Mouse (Mus musculus) ovary, adult 2 months (tissue): ENCODE results near the gene Dppa1. TPM values are rescaled to one million over a fixed set of nuclear protein-coding genes. Genes with fewer than 3 reads are reported as not detected.

Experiments used
- polyA plus RNA-seq: library from polyadenylated mRNA; depleted of rRNA; stranded (reverse); fragments of >200 nt; gene quantifications from 2 replicates; pipeline ENCODE4 v1.2.3, GENCODE M21; 2012; rRNA removed

Gene Dppa1
- not detected in 2 replicates for polyA plus RNA-seq

DNA sequence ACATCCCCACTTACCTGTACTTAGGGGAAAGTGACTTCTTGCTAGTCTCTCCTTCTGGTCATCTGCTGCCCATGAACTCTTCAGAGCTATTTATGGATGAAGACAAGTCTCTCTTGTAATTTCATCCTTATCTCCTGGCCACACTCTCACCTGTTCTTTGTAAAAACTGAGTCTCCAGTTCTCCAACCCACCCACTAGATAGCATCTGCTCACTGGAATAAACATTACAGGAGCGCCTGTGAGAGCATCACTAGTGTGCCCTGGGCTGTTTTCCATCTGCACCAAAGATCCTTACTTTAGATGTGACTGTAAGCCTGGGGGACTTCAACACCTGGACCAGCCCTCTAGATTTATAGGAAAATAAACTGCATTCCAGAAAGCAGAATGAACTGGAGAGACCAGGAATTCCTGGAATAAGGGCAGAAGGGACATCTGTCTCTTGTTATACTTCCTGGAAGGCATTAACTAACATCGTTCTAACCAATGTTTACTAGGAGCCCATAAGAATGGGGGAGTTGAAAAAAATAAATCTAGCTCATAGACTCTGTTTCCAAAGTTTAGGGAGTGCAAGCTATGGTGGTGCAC lies at the start of gene Dppa1:
Gene Dppa1, minus strand, starts transcription at position 51 of the 585 bp plus-strand sequence.

DNA sequence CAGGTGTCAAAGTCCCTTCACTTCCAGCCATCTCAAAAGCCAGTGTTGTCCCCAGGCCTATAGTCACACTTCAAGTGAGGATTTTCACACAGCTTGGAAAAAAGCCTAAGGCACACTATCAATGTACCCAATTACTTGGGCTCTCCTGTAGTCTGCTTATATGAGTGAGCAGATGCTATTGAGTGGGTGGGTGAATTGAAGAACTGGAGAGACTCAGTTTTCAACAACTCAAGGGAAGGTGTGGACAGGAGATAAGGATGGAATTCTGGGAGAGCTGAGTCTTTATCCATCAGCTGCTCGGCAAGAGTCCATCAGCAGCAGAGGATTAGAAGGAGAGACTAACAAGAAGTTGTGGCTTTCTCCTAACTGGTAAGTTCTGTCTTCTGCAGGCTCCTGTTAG lies 57.7 kb downstream of the Dppa1 start, which contains the start of gene BC053393:
Gene BC053393, plus strand, starts transcription at position 210 of the 400 bp plus-strand sequence.

Other genes starting within 250 kb of the Dppa1 start
- gene Itk, start 239.7 kb downstream of the Dppa1 start, polyA plus RNA-seq, result 0.16 and 0.22 TPM in 2 replicates
- 0.09 and 0.17 TPM in 2 replicates for gene Fam71b, start 232.7 kb downstream of the Dppa1 start, polyA plus RNA-seq
- gene Med7, start 192.3 kb downstream of the Dppa1 start, polyA plus RNA-seq, result 18.6 and 49.5 TPM in 2 replicates
- 0.15 and 0.17 TPM in 2 replicates for gene Havcr2, start 174.3 kb downstream of the Dppa1 start, polyA plus RNA-seq
- not detected in 2 replicates for gene Gm12169, start 105.0 kb downstream of the Dppa1 start, polyA plus RNA-seq
- not detected in 2 replicates for gene BC053393, start 57.7 kb downstream of the Dppa1 start, polyA plus RNA-seq
- gene Timd2, start 77.8 kb upstream of the Dppa1 start, polyA plus RNA-seq, result 0.53 and 1.3 TPM in 2 replicates
- gene Havcr1, start 105.8 kb upstream of the Dppa1 start, polyA plus RNA-seq, result 0.17 TPM in 1 of 2 replicates, not detected in the other
- gene Timd4, start 181.5 kb upstream of the Dppa1 start, polyA plus RNA-seq, result 0.09 and 0.33 TPM in 2 replicates